Mouse (Mus musculus): ENCODE data around the gene 1700056E22Rik. TPM values are rescaled to one million over a fixed set of nuclear protein-coding genes. Genes with fewer than 3 reads are reported as not detected.

1700056E22Rik gene
- polyA plus RNA-seq (2014; fragmentation: Illumina TruSeq; extraction: RNeasy Lipid Tissue Mini Kit (QIAGEN cat#74804); ENCODE audit: low read depth, low replicate concordance) = 0.66 TPM

DNA sequence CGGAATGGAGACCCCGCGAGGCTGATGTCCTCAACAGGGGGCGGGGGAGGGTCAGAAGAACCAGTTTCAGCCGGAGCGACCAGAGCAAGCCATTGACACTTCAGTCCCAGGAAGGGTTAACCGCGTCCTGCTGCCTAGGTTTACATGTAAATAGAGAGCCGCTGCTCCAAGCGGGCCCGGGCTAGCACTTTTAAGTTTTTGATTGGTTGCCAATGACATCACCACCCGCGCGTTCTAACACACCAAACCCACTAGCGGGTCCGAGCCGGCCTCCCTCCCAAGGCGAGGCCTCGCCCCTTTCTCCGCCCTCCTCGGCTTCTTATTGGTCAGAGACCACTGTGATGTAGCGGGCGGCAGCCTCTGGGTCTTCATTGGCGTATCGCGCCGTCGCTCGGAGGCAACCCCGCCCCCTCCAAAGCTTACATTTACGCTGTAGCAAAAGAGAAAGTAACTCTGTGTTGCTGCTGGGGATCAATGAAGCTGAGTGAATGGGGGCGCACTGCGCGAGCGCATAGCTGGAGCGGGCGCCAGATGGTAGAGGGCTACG lies at the start of gene 1700056E22Rik:
Gene 1700056E22Rik (minus strand): TSS at position 291 of the 547 bp plus-strand sequence.

DNA sequence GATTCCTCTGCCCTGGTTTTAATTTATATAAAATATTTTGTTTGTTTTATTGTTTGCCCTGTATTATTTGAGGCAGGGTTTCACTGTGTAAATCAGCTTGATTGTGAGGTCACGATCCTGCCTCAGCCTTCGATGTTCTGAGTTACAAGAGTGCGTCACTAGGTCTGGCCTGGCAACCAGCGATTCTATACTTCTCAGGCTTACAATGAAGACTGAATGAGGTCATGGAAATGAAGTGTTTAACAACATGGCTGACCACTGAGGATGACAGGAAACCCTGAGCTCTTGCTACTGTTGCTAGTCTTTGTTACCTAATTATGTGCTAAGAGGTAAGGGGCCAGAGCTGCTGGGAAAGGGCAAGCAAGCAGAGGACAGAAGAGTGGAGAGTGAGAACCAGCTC lies 21.0 kb downstream of the 1700056E22Rik start, which contains the start of gene Dusp10:
Gene Dusp10 (plus strand): TSS at position 197 of the 400 bp plus-strand sequence.

Other genes with a start within 250 kb of the 1700056E22Rik start
- gene Dusp10, start 21.0 kb downstream of the 1700056E22Rik start, polyA plus RNA-seq (2014; fragmentation: Illumina TruSeq; extraction: RNeasy Lipid Tissue Mini Kit (QIAGEN cat#74804); ENCODE audit: low read depth, low replicate concordance) = 6.3 TPM

Measured in sigmoid colon, adult 10 weeks (tissue).